Mouse (Mus musculus): Measurements from ENCODE around the gene Naa60. TPM values are rescaled to one million over a fixed set of nuclear protein-coding genes. Genes with fewer than 3 reads are reported as not detected.

Naa60 gene
- 10 to 100 TPM; 92.7 to 93.5 TPM for total RNA-seq (2023)

DNA sequence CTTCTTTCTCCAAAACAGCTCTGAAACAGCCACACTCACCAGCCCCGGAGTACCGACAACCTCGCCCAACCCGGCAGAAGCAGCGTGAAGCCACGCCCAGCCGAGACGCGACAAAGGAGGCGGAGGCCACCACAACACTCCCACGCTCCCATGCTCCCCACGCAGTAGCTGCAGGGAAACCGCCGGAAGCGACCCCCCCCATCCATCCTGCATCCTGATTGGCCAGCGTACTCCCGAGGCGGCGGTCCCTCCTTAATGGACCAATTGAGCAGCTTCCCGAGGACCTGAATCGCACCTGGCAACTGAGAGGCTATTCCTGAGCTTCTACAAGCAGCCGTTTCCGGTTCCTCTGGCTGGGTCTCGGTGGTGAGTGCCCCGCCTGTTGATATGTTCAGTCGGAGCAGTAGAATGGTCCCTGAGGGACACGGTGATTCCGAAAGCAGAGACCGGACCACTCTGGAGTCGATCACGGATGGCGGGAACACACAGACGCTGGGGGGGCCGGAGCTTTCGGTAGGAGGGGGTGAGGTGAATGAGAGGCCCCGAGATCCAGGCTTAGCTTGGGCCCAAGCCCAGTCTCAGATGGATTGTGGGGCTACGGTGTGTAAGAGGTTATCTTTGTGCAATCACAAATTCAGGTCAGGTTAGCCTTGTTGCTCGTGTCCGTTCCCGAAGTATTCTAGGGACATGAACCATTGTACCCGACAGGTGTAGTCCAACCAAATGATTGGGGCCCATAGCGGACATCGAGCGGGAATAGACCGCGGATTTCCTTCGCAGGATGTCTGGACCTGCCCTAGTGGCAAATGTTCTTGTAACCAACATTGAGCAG, at the start of gene Naa60:
Naa60 (plus strand) TSS at position 160 of the 832 bp plus-strand sequence.

DNA sequence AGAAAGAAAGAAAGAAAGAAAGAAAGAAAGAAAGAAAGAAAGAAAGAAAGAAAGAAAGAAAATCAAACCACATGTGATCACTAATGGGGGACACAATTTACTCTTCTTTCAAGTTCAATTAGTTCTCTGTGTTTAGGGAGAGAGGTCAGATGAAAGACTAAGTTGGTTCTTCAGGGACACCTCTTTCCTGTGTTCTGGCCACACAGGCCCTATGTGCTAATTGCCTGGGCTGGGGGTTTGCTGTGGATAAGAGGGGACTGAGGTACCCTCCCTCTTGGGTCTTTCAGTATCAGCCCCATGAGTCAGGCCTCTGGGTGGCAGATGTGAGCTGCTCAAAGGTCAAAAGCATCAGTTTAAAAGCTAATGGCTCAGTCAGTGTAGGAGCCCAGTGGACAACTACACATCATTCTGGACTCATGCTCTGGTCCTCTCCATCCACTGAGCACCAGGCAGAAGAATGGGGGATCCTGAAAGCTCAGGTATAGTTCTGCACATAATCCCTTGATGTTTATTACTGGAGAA, 41.5 kb upstream of the Naa60 start, which contains the start of gene Olfr15:
Olfr15 (plus strand) TSS at position 291 of the 522 bp plus-strand sequence.

DNA sequence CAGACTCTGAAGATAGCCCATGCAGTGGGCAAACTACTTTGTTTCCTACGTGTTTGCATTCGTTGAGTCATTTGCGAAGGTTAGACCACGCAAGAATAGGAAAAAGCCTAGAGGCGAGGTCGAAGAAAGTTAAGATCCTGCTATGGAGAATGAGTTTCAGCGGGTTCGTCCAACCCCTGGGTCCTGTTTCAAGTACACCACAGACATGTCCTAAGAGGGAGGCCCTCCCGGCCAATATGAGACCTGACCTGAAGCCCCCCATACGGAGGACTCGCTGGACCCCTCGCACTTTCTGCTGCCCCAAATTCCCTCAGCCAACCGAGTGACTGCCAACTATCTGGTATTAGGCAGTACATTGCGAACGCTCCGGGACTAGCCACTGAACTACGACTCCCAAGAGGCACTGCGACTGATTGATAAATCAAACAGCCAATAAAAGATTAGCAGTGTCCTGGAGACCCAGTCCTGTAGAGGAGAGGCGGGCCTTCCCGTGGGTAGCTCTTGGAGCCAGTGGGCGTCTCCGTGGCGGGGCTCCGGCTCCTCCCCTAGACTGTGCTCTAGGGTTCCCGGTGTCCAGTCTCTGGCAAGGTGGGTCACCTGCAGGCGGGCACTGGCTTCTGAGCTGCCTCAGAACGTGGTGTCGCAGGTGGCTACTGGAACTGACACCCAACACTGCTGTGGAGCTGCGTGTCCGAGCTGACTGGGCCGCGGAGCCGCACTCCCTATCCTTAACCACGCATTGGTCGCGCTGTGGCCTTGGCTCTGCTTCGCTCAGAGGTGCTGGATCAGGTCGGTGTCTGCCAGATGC, 25.3 kb upstream of the Naa60 start, which contains the start of gene Zfp174:
Zfp174 (plus strand) TSS at position 558 of the 808 bp plus-strand sequence.

DNA sequence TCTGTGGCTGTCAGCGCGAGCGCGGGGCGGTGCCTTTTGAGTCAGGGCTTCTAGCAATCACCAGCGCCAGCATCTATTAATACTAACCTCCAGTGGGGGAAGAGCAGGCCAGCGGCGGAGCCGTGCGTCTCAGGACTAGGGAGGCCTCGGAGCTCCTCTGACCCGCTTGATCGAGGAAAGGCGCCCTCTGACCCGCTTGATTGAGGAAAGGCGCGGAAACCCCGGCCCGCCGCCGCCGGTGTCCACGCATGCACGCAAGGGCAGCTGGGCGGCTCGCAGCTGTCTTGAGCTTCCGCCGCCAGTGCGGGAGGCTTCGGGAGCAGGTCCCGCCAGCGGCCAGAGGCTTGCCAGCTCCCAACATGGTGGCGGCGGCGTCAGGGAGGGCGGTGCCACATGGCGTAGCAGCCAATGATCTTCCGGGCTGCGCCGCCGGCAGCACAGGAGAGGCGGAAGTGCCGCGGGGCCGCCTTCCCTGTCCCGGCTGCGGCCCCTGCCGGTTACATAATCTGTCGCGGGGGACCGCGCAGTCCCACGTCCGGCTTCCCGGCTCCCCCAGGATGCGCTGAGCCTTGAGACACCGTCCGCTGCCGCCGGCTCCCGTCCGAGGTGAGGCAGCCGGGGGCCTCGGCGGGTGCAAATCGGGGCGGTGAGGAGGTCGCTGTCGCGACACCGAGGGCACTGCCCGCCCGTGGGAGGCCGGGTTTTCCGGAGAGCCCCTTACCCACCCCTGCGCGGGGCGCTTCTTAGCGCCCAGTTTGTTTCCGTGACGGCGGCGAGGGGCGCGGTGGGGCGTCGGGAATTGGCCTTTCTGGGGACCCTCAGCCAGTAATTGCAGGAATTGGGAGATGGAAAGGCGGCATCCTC, 12.3 kb downstream of the Naa60 start, which contains the start of the genes Zfp597 and Gm20695:
Zfp597 (minus strand) TSS at position 361 of the 864 bp plus-strand sequence.
Gm20695 (plus strand) TSS at position 448 of the 864 bp plus-strand sequence.

DNA sequence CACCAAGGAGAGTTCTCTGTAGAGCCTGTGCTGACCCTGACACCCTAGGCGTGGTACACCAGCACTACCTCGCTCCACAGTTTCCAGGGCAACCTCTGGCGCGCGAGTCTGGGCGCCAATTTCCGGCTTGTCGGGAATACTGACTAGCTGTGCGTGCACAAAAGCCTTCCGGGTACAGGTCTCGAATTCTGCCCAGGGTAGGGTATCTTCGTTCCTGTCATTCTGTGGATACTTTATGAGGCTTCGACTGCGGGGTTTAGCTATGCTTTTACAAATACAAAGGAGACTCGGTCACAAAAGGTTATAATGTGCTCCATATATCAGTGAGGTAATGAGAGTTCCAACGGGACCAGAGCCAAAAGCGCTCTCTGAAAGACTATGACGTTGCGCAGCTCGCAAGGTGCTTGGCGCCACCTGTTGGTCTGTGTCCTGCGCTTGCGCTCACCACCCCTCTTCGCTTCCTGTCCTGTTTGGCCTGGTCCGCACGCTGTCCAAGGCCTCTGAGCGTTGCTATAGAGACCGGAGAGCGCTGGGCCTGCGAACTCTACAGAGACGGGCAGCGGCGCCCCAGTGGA, 36.4 kb downstream of the Naa60 start, which contains the start of the genes 1700037C18Rik and Cluap1:
1700037C18Rik (minus strand) TSS at position 153 of the 575 bp plus-strand sequence.
Cluap1 (plus strand) TSS at position 265 of the 575 bp plus-strand sequence.

Other genes with a start within 250 kb of the Naa60 start
- under 1 TPM in 1 of 2 experiments, not detected in 1; 0.35 TPM for gene Mefv, start 154.3 kb upstream of the Naa60 start, total RNA-seq (2023)
- 10 to 100 TPM; 60.7 to 65.1 TPM for gene Zfp263, start 128.3 kb upstream of the Naa60 start, total RNA-seq (2023)
- gene Olfr15, start 41.5 kb upstream of the Naa60 start, total RNA-seq (2023) = not detected
- under 1 TPM; 0.67 to 0.83 TPM for gene Zfp174, start 25.1 kb upstream of the Naa60 start, total RNA-seq (2023)
- gene Zfp597, start 12.2 kb downstream of the Naa60 start, total RNA-seq (2023) = 10 to 100 TPM; 33.5 to 35.4 TPM
- 1 to 10 TPM in 1 of 2 experiments, not detected in 1; 1.6 TPM for gene Gm20695, start 12.3 kb downstream of the Naa60 start, total RNA-seq (2023)
- 1 to 10 TPM; 3.3 to 4.1 TPM for gene 1700037C18Rik, start 36.3 kb downstream of the Naa60 start, total RNA-seq (2023)
- 10 to 100 TPM; 31.0 to 31.9 TPM for gene Cluap1, start 36.4 kb downstream of the Naa60 start, total RNA-seq (2023)
- gene Nlrc3, start 104.3 kb downstream of the Naa60 start, total RNA-seq (2023) = 100 to 1,000 TPM; 104 to 113 TPM
- 10 to 100 TPM; 71.3 to 82.6 TPM for gene Slx4, start 131.4 kb downstream of the Naa60 start, total RNA-seq (2023)
- not detected for gene Dnase1, start 164.6 kb downstream of the Naa60 start, total RNA-seq (2023)
- gene Trap1, start 205.5 kb downstream of the Naa60 start, total RNA-seq (2023) = 10 to 100 TPM; 79.4 to 91.9 TPM

Data from T-cell, adult 66 days (primary cell).